Mouse (Mus musculus) thymus, postnatal 25 days (tissue): Measurements from ENCODE around the gene Mef2d.
A peak's percentile ranks its signal among the peaks of the same experiment; 100 is the strongest.

ENCODE experiments used
- DNase-seq: peaks from one replicate; pipeline ENCODE4 v3.0.0; 2022

The Mef2d gene

GRCm38 (mm10) chr3:88138336-88139242 is 3.6 kb upstream of the Mef2d start:
- peak; percentile 92 for DNase-seq

GRCm38 (mm10) chr3:88139243-88140177 is 2.7 kb upstream of the Mef2d start:
- DNase-seq = peak; percentile 75

GRCm38 (mm10) chr3:88140178-88140902 is 1.8 kb upstream of the Mef2d start:
- peak; percentile 36 for DNase-seq

GRCm38 (mm10) chr3:88140903-88141430 is 1.2 kb upstream of the Mef2d start:
- peak; percentile 59 for DNase-seq

GRCm38 (mm10) chr3:88141439-88141786 is 759 bp upstream of the Mef2d start:
- DNase-seq = peak; percentile 69

- DNase-seq = no peak
These were observed 359 bp downstream of the Mef2d start for GRCm38 (mm10) chr3:88142546-88142915.

- peak; percentile 55 for DNase-seq
These were observed 972 bp downstream of the Mef2d start for GRCm38 (mm10) chr3:88142916-88143771.

- DNase-seq = peak; percentile 63
These were observed 1.9 kb downstream of the Mef2d start for GRCm38 (mm10) chr3:88143961-88144486.

- DNase-seq = no peak
These were observed 2.7 kb downstream of the Mef2d start for GRCm38 (mm10) chr3:88144648-88145410.

GRCm38 (mm10) chr3:88145411-88145782 is 3.2 kb downstream of the Mef2d start:
- peak; percentile 60 for DNase-seq

- DNase-seq = no peak
These were observed 3.8 kb downstream of the Mef2d start for GRCm38 (mm10) chr3:88145952-88146351.

- DNase-seq = peak; percentile 40
These were observed 4.4 kb downstream of the Mef2d start for GRCm38 (mm10) chr3:88146376-88147112.

GRCm38 (mm10) chr3:88147444-88147843 is 5.3 kb downstream of the Mef2d start:
- DNase-seq = peak; percentile 78

- DNase-seq = no peak
These were observed 5.7 kb downstream of the Mef2d start for GRCm38 (mm10) chr3:88147866-88148265.

GRCm38 (mm10) chr3:88148354-88148753 is 6.2 kb downstream of the Mef2d start:
- DNase-seq = no peak

- no peak for DNase-seq
These were observed 6.8 kb downstream of the Mef2d start for GRCm38 (mm10) chr3:88148776-88149509.

GRCm38 (mm10) chr3:88149510-88149974 is 7.4 kb downstream of the Mef2d start:
- DNase-seq = no peak

GRCm38 (mm10) chr3:88150061-88150998 is 8.2 kb downstream of the Mef2d start:
- peak; percentile 67 for DNase-seq
